Mouse (Mus musculus) embryonic facial prominence, embryonic 11.5 days (tissue): ENCODE results near the gene Lrrc8e. TPM values are rescaled to one million over a fixed set of nuclear protein-coding genes. Genes with fewer than 3 reads are reported as not detected.

ENCODE experiments used
- ATAC-seq: fragments of 200-750 bp; cut with Nextera tagmentation; replicated peaks from 2 replicates; pipeline ENCODE4 v1.8.0; 2017; ENCODE audit warnings: low read depth; ENCODE audit not compliant: insufficient number of reproducible peaks, low FRiP score, low TSS enrichment
- DNase-seq: peaks from one replicate; pipeline ENCODE4 v3.0.0-alpha.2; 2015; ENCODE audit warnings: low spot score
- H3K27ac ChIP-seq: fragments of 300-500 bp; sonication (generic); replicated peaks from 2 replicates; pipeline ENCODE4 v1.5.1; 2014; ENCODE audit warnings: mild to moderate bottlenecking, low read depth, low read length, control low read depth
- H3K27me3 ChIP-seq: fragments of 300-500 bp; sonication (generic); 2 replicates; pipeline ENCODE4 v1.6.1; 2014; ENCODE audit warnings: mild to moderate bottlenecking, low read length, moderate library complexity, mixed read lengths; ENCODE audit not compliant: control insufficient read depth, insufficient read depth
- H3K36me3 ChIP-seq: fragments of 300-500 bp; sonication (generic); replicated peaks from 2 replicates; pipeline ENCODE4 v1.6.1; 2014; ENCODE audit warnings: low read depth, mild to moderate bottlenecking, low read length, moderate library complexity, mixed read lengths; ENCODE audit not compliant: control insufficient read depth, insufficient read depth
- H3K4me1 ChIP-seq: fragments of 300-500 bp; sonication (generic); 2 replicates; pipeline ENCODE4 v1.6.1; 2014; ENCODE audit warnings: low read length, mixed read lengths; ENCODE audit not compliant: control insufficient read depth, insufficient read depth
- H3K4me2 ChIP-seq: fragments of 300-500 bp; sonication (generic); 2 replicates; pipeline ENCODE4 v1.6.1; 2014; ENCODE audit warnings: low read depth, mild to moderate bottlenecking, control low read depth, low read length, moderate library complexity
- H3K4me3 ChIP-seq: fragments of 300-500 bp; sonication (generic); 2 replicates; pipeline ENCODE4 v1.5.1; 2014; ENCODE audit warnings: low read depth, low read length, control low read depth
- H3K9ac ChIP-seq: fragments of 300-500 bp; sonication (generic); replicated peaks from 2 replicates; pipeline ENCODE4 v1.6.1; 2014; ENCODE audit warnings: mild to moderate bottlenecking, control low read depth, low read length
- H3K9me3 ChIP-seq: fragments of 300-500 bp; sonication (generic); replicated peaks from 2 replicates; pipeline ENCODE4 v1.6.1; 2016; ENCODE audit warnings: mild to moderate bottlenecking, low read length, inconsistent platforms, mixed read lengths; ENCODE audit not compliant: control insufficient read depth
- WGBS: fragments of 180-500 bp; shearing (Covaris S2); extraction: QIAGEN DNeasy Blood & Tissue Kit; methylation state at CpG from one replicate; pipeline ENCODE4 v1.1.7; 2014; 5-methylcytosine and 5-hydroxymethylcytosine counted together
- polyA plus RNA-seq: library from polyadenylated mRNA; unstranded; fragments of >200 nt; fragmentation: Nextera tagmentation; extraction: Ambion mirVana; gene quantifications from 2 replicates; pipeline ENCODE4 v1.2.1, GENCODE M21; 2014

Gene Lrrc8e
- 0.32 and 0.38 TPM in 2 replicates for polyA plus RNA-seq

GRCm38 (mm10) chr8:4226739-4227347 is at the start of gene Lrrc8e:
Gene Lrrc8e, plus strand, starts transcription at chr8:4226827.
- DNase-seq = no peak
- ATAC-seq = peak; percentile 50; the same call in 1 of the 2 replicates
- Histone ChIP-seq H3K27me3 (peaks cover 3% of the 10 kb centered on the region; the same call in 1 of the 2 replicates), H3K4me1 (no peaks in the 10 kb centered on the region), H3K27ac (no peak within 1 kb of the TSS), H3K4me3 (peak within 1 kb of the TSS; percentile 18; the same call in 1 of the 2 replicates), H3K9me3 (no peaks in the 10 kb centered on the region), H3K9ac (peak within 1 kb of the TSS; percentile 39; the same call in 1 of the 2 replicates), H3K4me2 (peak within 1 kb of the TSS; percentile 46), H3K36me3 (no peaks in the 10 kb centered on the region)
- 5% methylated on average over 31 of the region's 33 CpGs for WGBS

GRCm38 (mm10) chr8:4183409-4183808 is 43.2 kb upstream of the Lrrc8e start:
- DNase-seq (no peak), ATAC-seq (no peak)
- Histone ChIP-seq H3K36me3 (no peaks in the 10 kb centered on the region; the same call in 1 of the 2 replicates), H3K9ac (no peak overlapping the region), H3K27me3 (no peaks in the 10 kb centered on the region), H3K4me1 (no peaks in the 10 kb centered on the region), H3K4me3 (no peak overlapping the region), H3K27ac (no peak overlapping the region), H3K9me3 (no peaks in the 10 kb centered on the region), H3K4me2 (no peak overlapping the region)
- WGBS = 83% methylated on average over 8 of the region's 8 CpGs

GRCm38 (mm10) chr8:4186151-4186550 is 40.5 kb upstream of the Lrrc8e start:
- Histone ChIP-seq H3K4me3 (no peak overlapping the region), H3K9me3 (no peaks in the 10 kb centered on the region), H3K27me3 (no peaks in the 10 kb centered on the region), H3K4me2 (no peak overlapping the region), H3K4me1 (no peaks in the 10 kb centered on the region), H3K27ac (no peak overlapping the region), H3K36me3 (no peaks in the 10 kb centered on the region; the same call in 1 of the 2 replicates), H3K9ac (no peak overlapping the region)
- no peak for ATAC-seq
- DNase-seq = no peak
- WGBS = 86% methylated on average over 2 of the region's 2 CpGs

- DNase-seq (no peak), ATAC-seq (no peak)
- Histone ChIP-seq H3K27me3 (no peaks in the 10 kb centered on the region), H3K9me3 (no peaks in the 10 kb centered on the region), H3K36me3 (no peaks in the 10 kb centered on the region; the same call in 1 of the 2 replicates), H3K4me1 (no peaks in the 10 kb centered on the region), H3K4me2 (no peak overlapping the region), H3K4me3 (no peak overlapping the region), H3K9ac (no peak overlapping the region), H3K27ac (no peak overlapping the region)
Observed at GRCm38 (mm10) chr8:4188605-4189004, 38.0 kb upstream of the Lrrc8e start.

- no peak for ATAC-seq
- DNase-seq = no peak
- H3K27ac ChIP-seq = no peak overlapping the region
- 27% methylated on average over 3 of the region's 3 CpGs for WGBS
- H3K4me1 ChIP-seq = no peaks in the 10 kb centered on the region
- no peaks in the 10 kb centered on the region for H3K9me3 ChIP-seq
- no peak overlapping the region for H3K4me2 ChIP-seq
- no peak overlapping the region for H3K4me3 ChIP-seq
- H3K36me3 ChIP-seq = no peaks in the 10 kb centered on the region; the same call in 1 of the 2 replicates
- H3K27me3 ChIP-seq = no peaks in the 10 kb centered on the region
- H3K9ac ChIP-seq = no peak overlapping the region
Observed at GRCm38 (mm10) chr8:4189031-4189722, 37.5 kb upstream of the Lrrc8e start.

GRCm38 (mm10) chr8:4192305-4192704 is 34.3 kb upstream of the Lrrc8e start:
- H3K27me3 ChIP-seq = no peaks in the 10 kb centered on the region
- ATAC-seq = no peak; the same call in 1 of the 2 replicates

GRCm38 (mm10) chr8:4192807-4193587 is 33.6 kb upstream of the Lrrc8e start:
- Histone ChIP-seq H3K4me1 (no peaks in the 10 kb centered on the region), H3K27me3 (no peaks in the 10 kb centered on the region), H3K36me3 (no peaks in the 10 kb centered on the region; the same call in 1 of the 2 replicates), H3K9ac (no peak overlapping the region), H3K27ac (no peak overlapping the region), H3K9me3 (no peaks in the 10 kb centered on the region), H3K4me3 (no peak overlapping the region), H3K4me2 (peak overlapping the region; percentile 19; the same call in 1 of the 2 replicates)
- 6% methylated on average over 18 of the region's 18 CpGs for whole genome bisulfite sequencing
- peak; percentile 78; the same call in 1 of the 2 replicates for ATAC-seq
- peak; percentile 85 for DNase-seq

More at GRCm38 (mm10) chr8:4192305-4192704, 34.3 kb upstream of the Lrrc8e start:
- Histone ChIP-seq H3K4me3 (no peak overlapping the region), H3K36me3 (no peaks in the 10 kb centered on the region; the same call in 1 of the 2 replicates), H3K4me2 (no peak overlapping the region), H3K27ac (no peak overlapping the region), H3K4me1 (no peaks in the 10 kb centered on the region), H3K9me3 (no peaks in the 10 kb centered on the region), H3K9ac (no peak overlapping the region)
- DNase-seq = no peak
- 50% methylated on average over 5 of the region's 5 CpGs for WGBS
